Mouse (Mus musculus): ENCODE results near the gene Myb.
A peak's percentile ranks its signal among the peaks of the same experiment; 100 is the strongest.
"Not testable (repeated sequence)": the region's sequence is repeated elsewhere in the genome, so short reads cannot be mapped to it uniquely, and the experiment has no call there.

Myb gene

DNA sequence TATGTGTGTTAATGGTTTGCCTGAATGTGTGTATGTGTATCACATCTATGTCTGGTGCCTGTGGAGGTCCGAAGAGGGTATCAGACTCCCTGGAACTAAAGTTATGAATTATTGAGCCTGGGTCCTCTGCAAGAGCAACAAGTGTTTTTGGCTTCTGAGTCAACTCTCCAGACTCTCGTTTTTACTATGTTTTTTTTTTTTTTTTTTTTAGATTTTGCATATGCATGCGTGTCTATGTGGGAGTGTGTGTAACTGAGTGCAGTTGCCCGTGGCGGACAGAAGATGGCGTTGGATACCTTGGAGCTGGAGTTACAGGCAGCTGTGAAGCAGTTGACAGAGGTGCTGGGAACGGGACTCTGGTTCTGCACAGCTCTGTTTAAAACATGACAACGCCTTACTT is 7.7 kb upstream of the Myb start:
- DNase-seq (ENCODE audit: low read depth, low spot score) = no peak

DNA sequence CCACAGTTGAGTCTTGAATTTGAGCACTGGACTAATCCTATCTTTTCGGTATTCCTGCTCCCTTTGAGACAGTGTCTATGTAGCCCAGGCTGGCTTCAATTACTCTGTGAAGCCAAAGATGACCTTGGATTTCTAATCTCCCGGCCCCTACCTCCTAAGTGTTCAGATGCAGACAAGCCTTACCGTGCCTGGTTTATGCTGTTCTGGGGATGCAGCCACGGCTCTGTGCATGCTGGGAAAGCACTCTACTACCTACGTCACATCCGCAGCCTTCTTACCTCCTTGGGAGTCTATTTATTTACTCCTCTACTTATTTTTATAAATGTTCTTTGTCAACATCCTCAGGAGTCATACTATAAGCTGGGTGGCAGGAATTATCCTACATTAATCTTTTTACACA is 7.1 kb upstream of the Myb start:
- no peak for DNase-seq (ENCODE audit: low read depth, low spot score)

DNA sequence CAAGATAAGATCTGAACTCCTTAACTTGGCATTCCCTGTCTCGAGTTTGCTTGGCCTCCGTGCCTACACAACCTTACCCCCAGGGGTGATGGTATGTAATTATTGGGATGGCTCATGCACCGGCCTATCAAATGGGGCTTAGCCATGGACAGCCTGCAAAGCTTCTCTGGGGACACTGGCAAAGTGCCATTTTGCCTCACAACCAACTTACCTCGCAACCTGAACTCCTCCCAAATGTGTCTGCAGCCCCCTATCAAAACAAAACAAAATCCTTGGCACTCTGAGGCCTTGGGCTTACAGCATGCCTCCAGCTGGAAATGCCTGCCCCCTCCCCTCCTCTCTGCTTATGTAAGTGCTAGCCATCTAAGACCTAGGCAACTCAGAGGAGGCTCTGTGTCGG is 6.4 kb upstream of the Myb start:
- no peak for DNase-seq (ENCODE audit: low read depth, low spot score)

DNA sequence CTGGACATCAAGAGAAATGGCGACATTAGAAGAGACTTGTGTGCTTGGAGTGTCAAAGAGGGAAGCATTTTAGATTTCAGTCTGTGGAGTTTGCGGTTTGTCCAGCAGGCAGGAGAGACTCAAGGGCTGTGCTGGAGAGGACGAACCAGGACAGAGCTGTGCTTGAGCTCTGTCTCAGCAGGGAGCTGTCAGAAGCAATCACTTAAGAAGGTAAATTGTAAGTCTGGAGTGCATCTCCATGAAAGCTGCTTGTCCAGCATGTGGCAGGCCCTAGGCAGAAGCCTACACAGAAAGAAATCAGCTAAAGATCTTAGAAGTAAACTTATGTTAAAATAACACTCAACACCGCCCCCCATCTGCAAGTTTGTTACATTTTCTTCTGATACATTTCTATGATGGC is 4.6 kb upstream of the Myb start:
- no peak for DNase-seq (ENCODE audit: low read depth, low spot score)

DNA sequence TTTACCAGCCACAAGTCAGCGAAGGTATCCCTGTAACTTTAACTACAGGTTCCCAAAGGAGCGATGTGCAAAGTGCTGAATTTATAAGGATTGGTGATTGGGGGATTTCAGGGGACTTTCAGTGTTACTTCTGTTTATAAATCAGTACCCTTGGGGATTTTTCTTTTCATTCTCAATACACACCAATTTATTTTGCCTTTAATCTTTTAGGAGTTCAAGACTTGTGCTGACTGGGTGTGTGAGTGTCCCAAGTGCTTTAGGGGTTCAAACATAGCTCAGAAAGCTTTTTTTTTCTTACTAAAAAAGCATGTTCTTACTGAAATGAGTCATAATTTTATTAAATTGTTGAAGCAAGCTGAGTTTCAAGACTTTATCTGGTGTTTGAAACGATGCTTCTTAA is 1.3 kb upstream of the Myb start:
- no peak for DNase-seq (ENCODE audit: low read depth, low spot score)

DNA sequence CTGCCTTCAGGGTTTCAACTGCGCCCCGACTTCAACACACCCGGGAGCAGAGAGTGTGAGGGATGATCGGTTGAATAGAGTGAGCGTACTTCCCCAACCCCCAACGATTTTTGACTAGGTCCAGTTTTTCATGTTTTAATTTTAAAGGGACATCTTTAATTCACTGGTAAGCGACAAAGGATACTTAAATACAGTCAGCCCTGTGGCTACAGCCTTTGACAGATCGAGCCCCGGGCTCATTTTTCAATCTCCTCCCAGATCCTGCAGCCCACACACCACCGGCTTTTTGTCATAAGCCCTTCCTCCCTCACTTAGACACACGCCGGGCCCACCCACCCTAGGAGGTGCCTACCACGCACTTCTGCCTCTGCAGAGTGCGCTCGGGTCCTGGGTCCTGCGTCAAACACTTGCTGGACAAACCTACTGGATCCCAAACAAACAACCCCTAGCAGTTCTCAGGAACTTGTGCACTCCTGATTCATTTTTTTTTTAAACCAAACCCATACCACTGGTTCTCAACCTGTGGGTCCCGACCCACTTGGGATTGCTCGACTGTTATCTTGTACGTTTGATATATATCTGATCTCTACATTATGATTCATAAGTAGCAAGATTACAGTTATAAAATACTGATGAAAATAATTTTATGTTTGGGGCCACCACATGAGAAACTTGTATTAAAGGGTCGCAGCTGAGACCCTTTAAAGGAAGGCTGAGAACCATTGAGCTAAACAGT is 743 bp upstream of the Myb start:
- DNase-seq (ENCODE audit: low read depth, low spot score) = peak; percentile 79

DNA sequence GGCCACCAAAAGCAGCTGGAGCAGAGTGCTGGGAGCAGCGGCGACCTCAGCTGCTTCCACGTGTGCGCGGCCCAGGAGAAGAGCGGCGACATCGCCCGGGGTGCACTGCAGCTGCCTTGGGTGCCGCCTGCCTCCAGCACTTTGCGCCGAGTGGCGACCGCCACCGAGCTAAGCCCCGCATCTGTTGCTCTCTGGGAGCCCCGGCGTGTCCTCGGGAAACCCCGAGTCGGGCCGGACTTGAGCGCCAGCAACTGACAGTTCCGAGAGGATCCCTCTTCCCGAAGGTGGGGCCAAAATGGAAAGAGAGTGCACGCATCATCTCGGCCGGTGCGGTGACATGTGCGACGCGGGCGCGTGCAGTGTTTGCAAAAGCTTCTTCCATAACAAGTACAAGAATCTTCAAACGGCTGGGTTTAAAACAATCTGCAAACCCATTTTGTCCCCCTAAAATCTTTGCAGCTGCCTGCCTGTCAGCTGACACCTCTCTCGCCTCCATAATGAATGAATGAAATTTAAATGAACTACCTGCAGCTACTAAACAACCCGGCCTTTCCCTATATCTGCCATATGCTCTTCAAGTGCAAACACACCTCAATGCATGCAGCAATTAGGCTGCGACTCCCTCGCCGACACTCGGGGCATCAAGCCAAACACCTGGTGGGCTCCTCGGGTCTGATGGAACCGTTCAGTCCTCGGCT is 938 bp downstream of the Myb start:
- peak; percentile 79 for DNase-seq (ENCODE audit: low read depth, low spot score)

DNA sequence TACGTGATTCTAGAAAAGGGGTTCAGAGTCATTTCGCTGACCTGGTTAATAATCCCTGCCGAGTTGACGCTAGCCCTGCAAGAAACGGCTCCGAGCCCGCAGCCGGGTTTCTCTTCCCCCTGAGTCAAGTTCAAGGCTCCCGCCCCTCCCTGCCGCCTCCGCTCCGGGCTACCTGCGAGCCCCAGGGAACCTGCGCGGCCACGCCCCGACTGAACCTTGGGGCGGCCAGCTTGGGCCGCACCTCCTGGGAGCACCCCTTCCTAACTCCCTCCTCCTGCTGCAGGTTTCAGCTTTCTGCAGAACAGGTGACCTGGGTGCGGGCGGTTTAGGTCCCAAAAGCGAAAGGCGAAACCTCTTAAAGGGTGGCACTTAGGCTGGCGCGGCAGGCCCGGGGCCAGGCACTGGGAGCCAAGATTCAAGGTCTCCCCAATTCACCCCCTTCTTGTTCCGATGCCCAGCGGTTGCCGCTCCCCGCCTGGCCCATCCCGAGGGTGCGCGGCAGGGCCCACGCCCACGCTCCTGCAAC is 1.8 kb downstream of the Myb start:
- peak; percentile 93 for DNase-seq (ENCODE audit: low read depth, low spot score)

DNA sequence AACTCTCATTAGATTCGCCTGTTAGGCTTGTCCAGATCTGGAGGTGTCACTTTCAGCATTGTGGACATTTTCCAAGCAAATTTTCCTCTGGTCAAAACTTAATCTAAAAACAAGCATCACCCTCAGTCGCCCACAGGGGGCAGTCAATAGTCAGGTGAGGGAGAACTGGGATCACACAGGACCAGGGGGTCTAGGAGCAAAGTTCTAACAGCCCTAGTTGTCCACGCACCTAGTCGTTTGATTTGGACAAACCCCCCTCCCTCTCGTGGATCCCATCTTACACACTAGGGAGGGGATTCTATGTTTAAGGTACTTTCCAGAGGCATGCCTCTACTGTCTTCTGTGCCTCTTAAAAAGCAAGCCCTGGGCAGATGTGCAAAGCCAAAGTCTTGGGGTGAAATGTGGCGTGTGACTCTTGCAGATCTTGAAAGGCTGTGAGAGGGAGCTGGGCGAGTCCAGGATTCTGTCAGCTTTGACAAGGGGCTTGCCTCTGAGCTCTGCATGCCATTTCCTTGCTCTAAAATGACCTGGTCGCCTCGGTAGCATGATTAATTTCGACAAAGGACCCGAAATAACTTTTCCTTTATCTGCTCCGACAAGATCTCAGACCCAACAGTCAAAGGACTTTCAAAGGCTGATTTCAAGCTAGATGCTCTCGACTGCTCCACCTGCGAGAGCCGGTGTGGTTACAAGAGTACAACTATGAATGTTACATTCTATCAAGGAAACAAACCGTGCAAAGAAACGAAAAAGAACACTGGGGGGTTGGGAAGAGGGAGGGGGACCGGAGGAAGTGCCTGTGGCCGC is 2.5 kb downstream of the Myb start:
- peak; percentile 78 for DNase-seq (ENCODE audit: low read depth, low spot score)

DNA sequence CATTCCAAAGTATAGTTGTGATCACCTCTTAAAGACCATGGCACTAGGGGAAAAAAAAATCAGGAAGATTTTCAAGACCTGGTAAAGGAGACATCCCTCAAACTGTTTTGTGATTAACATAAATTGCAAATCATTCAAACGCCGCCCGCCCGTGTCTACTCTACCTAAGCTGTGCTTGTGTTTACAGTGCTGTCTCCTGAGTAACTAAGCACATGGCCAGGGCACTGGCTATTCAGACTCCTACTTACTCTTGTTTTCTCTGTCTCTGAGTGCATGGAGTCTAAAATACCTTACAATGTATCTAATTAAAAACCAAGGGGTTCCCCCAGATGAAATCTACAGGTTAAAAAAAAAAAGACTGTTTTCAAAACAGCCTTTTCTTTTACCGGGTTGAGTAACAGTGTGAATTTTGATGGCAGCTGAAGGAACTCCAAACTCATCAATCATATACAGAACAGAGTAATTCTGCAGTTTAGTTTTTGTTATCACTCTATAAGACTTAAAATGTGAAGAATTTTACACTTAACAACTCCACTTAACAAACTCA is 3.8 kb downstream of the Myb start:
- peak; percentile 46 for DNase-seq (ENCODE audit: low read depth, low spot score)

DNA sequence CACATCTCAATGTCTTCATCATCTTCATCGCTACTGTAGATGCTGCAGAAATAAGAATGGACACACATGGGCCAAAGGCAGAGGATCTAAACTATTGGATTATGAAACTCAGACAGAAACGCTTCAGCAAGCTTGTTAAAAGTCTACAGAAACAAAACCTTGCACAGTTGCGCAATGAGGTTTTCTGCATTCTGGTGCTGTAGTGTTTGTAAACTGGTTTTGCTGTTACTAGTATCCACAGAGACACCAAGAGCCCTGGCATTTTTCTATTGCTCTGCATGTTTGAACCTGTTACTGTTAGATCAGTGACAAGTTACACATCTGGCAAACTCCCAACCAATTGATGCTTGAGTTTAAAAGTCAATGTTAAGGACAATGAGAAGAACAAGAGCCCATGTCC is 4.4 kb downstream of the Myb start:
- DNase-seq (ENCODE audit: low read depth, low spot score) = no peak

DNA sequence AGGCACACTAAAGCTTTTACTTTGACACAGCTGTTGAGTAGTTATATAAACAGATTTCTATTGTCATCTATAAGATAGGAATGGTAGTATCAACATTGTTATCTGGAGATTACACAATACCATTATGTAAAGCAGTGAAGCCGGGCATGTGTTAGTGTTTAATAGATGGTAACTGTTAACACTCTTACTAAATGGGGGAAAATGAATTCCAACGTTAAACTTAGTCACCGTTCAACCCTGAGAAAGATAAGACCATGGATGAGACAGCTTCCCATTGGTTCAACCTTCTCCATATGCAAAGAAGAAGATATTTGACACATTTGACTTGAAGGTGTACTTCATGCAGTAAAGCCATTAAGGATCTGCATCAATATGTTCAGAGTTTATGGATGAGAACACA is 5.9 kb downstream of the Myb start:
- DNase-seq (ENCODE audit: low read depth, low spot score) = no peak

DNA sequence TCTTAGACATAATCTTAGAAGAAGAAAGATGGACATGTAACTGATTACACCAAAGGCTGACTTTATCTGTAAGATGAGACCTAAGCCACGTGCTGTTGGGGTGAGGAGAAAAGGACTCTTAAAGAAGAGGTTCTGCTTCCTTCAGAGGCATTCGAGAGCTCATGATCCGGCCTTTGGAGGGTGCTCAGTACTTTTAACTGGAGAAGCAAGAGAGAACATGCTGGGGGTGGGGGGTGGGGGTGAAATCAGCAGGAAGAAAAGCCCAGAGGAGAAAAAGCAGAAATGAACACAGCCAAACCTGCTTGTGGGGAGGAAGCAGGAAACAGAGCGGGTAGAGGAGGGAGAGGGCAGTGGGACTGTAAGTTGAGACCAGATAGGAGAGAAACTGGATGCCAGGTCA is 7.4 kb downstream of the Myb start:
- peak; percentile 18 for DNase-seq (ENCODE audit: low read depth, low spot score)

DNA sequence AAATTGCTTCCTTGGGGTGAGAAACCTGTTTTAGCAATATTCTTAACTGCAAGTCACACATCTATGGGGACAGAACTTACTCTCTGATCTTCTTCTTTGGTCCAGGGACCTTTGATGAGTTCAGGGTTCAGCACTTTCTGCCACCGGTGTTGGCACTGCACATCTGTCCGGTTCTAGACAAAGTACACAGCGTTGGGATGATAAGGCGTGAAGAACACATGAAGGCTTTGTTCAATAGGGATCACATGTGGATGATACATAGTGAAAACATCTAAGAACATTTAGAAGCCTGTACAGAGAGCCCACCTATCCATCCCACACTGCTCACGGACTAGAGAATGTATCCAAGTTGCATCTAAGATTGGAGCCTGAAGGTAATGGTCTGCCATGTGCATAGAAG is 8.0 kb downstream of the Myb start:
- no peak for DNase-seq (ENCODE audit: low read depth, low spot score)

DNA sequence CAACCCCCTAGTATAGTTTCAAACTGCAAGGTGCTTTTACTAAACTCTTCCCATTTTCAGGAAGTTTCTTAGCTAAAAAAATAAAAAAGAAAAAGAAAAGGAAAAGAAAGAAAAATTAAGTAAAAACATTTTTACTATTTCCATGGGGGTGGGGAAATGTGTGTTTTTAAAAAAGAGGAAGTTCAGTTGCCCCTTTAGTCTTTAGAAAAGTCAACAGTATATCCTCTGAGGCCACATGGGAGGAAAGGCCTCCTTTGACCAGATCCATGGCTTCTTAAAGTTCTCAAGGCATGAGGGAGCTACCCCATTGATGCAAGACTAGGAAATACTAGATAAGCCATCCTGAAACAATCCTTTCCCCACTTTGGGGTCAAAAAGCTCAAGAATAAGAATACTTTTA is 9.5 kb downstream of the Myb start:
- DNase-seq (ENCODE audit: low read depth, low spot score) = peak; percentile 58

DNA sequence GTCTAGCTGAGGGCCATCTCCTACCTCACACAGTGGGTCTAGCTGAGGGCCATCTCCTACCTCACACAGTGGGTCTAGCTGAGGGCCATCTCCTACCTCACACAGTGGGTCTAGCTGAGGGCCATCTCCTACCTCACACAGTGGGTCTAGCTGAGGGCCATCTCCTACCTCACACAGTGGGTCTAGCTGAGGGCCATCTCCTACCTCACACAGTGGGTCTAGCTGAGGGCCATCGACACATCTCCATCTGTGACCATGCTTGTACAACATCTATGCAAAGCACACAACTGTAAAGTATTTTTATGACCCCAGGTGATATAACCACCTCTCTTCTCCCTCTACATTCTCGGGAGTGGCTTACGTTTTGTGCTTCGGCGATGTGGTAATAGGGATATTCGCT is 10.8 kb downstream of the Myb start:
- not testable (repeated sequence) for DNase-seq (ENCODE audit: low read depth, low spot score)

DNA sequence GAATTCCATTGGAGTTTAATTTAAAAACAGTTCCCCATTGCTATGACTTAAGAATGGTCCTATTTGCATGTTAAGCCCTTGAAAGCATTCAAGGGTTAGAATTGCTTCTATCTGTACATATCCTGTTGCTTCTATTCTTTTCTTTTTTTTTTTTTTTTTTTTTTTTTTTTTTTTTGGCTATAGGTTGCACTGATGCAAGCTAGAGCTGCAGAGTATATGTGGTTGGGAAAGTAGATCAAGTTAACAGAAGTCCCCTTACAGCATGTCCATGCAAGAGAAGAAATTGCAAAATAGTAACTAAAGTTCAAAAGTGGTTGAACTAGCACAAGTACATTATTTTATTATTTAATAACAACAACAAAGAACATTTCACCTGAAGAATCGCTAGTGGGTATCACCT is 14.1 kb downstream of the Myb start:
- DNase-seq (ENCODE audit: low read depth, low spot score) = no peak

DNA sequence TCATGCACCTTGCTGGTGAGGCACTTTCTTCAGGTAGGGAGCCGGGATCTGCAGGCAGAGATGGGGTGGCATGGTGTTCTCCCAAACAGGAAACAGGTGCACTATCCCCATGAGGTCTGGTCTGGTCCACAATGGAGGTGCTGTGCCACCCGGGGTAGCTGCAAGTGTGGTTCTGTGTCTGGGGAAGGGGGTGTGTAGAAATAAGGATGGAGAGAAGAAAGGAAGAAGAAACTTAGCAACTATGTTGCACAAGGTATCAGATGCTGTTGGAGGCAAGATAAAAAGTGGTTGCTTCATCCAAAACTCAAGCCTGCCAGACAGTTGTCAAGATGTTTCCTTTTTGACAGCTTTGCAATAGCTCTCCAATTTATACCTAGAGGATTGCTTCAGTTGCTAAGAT is 14.5 kb downstream of the Myb start:
- no peak for DNase-seq (ENCODE audit: low read depth, low spot score)

DNA sequence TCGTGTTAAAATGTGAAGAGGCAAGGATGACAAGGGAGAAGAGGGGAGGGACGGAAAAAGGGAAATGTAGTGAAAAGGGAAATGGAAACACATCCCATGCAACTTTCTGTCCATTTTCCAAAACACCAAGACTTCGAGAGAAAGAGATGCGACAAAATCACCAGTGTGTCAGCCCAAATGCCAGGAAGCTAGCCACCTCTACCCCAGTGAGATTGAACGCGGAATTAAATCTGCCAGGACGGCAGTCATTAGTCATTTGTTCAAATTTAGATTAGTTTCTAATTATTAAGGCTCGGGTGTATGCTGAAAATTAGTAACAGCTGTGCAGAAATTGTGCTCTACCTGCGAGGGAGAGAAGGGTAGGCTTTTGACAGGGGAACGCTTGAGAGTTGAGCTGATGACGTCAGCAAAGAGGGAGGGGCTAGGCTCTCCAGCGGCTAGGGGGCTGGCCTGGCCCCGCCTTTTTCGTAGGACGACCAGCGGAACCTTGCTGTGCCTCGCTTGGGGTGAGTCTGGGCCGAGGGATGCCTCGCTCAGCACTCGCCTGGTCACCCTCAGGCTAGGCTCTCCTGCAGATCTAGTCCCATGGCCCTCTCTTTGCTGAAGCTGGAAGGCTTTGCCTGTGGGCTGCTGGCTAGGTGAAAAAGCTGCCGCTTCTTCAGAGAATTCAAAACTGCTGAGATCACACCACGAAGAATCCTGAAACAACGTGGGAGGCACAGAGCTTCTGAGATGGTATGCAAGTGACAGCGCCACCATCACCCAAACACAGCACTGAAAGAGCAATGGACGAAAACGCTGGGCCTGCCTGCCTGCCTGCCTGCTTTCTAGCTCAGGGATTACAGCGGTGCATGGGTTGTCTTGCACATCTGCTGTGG is 15.9 kb downstream of the Myb start:
- no peak for DNase-seq (ENCODE audit: low read depth, low spot score)

DNA sequence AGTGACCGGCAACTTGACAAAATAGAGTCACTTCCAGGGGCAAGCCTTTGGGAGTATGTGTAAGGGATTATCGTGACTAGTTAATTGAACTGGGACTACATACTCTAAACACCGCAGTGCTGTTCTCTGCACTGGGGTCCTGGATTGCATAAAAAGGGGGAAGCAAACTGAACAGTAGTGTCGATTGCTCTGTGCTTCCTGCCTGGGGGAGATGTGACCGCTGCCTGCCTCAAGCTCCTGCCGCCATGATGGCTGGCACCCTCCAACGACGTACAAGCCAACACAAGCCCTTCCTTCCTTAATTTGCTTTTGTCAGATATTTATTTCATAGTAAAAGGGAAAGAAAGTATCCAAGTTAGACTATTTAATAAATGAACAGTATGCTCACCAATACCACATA is 25.5 kb downstream of the Myb start:
- DNase-seq (ENCODE audit: low read depth, low spot score) = no peak

DNA sequence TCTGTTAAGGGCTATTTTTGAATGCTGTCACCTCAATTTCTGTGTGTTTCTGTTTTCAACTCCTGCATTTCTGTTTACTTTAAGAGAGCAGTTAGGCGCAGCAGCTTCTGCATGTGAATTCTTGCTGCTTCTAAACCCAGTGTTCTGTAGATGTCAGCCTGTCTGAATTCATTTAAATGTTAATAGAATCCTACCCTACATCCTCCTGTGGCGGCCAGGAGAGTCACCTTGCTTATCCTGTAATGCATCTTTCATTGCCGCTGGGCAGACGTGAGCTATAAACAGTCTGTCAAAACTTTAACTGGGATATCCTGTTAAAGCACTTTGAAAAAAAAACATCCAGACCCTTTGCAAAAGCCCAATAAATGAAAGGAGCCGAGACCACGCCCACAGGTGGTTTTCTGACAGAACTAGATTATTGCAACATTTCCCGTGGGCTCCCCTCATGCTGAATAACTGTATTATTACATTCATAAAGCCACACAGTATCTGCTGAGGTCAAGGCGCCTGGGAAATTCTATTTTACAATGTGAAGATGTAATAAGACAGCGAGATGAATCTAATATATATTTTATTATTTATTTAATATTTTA is 29.8 kb downstream of the Myb start:
- no peak for DNase-seq (ENCODE audit: low read depth, low spot score)
